Mouse (Mus musculus): ENCODE measurements at regions not wholly inside any gene's neighbourhood (a gene's known extent, or its start where the extent isn't known, plus 50 kb on each side); places are given as distances from the start of the nearest gene placed in this dataset.

DNA sequence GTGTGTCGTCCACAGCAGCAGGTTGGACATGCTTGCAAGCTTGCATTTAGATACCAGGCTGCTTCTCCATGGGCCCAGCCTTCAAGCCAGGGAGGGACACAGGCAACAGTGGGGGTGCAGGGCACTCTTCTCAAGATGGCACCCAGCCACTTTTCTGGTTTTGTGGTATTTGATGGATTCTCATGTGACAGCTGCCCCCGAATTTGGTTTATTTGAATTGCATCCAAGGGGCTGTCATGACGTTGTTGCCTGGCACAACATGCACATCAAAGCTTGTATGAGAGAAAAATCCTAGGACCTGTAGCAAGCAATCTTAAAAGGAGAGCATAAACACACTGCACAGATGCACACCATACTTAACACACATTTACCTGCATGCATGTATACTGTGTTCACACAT is 108.3 kb upstream of the Gli2 start:
- no peak overlapping the region for H3K27ac ChIP-seq
- no peak overlapping the region for H3K4me3 ChIP-seq
- no peak for DNase-seq (ENCODE audit: low spot score)
- 0 out of 2 replicates have a peak, but pooled peaks cover 2% of the 10 kb centered on the region for H3K9me3 ChIP-seq
- H3K36me3 ChIP-seq = no peaks in the 10 kb centered on the region
- WGBS = 85% methylated on average over 3 of the region's 3 CpGs
- H3K4me1 ChIP-seq (replicated peaks) = peaks cover 5% of the 10 kb centered on the region; the same call in 1 of the 2 replicates
- H3K27me3 ChIP-seq (ENCODE audit: insufficient read depth, poor library complexity, severe bottlenecking) = no peaks in the 10 kb centered on the region

DNA sequence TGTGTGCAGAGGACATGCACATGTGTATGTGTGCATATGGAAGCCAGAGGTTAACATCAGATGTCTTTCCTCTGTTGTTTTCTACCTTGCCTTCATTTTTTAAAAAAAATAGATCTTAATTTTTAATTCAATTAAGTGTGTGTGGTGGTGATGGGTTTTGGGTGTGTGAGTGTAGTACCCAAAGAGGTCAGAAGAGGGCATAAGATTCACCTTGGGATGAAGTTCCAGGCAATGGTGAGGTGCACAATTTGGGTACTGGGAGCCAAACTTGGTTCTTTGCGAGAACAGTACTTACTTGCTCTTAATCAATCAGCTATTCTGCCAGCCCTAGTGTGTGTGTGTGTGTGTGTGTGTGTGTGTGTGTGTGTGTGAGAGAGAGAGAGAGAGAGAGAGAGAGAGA is 106.9 kb upstream of the Gli2 start:
- H3K4me3 ChIP-seq = no peak overlapping the region
- no peaks in the 10 kb centered on the region for H3K27me3 ChIP-seq (ENCODE audit: insufficient read depth, poor library complexity, severe bottlenecking)
- DNase-seq (ENCODE audit: low spot score) = no peak
- no peaks in the 10 kb centered on the region for H3K36me3 ChIP-seq
- peaks cover 5% of the 10 kb centered on the region; the same call in 1 of the 2 replicates for H3K4me1 ChIP-seq (replicated peaks)
- WGBS = 100% methylated on average over 1 of the region's 1 CpGs
- no peak overlapping the region for H3K27ac ChIP-seq
- 0 out of 2 replicates have a peak, but pooled peaks cover 2% of the 10 kb centered on the region for H3K9me3 ChIP-seq

DNA sequence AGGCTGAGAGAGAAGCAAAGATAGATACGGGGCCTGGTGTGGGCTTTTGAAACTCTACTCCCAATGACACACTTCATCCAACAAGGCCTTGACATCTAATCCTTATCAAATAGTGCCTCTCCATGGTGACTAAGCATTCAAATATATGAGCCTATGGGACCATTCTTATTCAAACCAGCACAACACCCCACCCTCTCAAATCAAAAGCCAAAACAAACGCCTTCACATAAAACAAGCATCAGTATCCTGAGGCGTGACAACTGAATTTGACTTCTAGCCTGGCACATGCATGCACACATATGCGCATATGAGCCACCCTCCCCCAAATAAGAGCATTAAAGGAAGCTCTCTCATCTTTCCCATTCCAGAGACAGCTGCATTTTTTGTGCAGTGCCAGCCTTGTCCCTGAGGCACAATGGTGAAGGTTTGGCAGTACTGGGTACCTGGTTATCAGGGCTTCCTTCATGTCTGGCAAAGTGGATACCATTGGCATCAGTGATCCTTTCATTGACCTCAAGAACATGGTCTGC is 103.8 kb upstream of the Gli2 start:
- 87% methylated on average over 4 of the region's 4 CpGs for WGBS
- Histone ChIP-seq H3K27me3 (ENCODE audit: insufficient read depth, poor library complexity, severe bottlenecking) (no peaks in the 10 kb centered on the region), H3K4me3 (no peak overlapping the region), H3K9me3 (0 out of 2 replicates have a peak, but pooled peaks cover 2% of the 10 kb centered on the region), H3K36me3 (no peaks in the 10 kb centered on the region), H3K27ac (no peak overlapping the region), H3K4me1 (replicated peaks) (no peaks in the 10 kb centered on the region)
- no peak for DNase-seq (ENCODE audit: low spot score)

DNA sequence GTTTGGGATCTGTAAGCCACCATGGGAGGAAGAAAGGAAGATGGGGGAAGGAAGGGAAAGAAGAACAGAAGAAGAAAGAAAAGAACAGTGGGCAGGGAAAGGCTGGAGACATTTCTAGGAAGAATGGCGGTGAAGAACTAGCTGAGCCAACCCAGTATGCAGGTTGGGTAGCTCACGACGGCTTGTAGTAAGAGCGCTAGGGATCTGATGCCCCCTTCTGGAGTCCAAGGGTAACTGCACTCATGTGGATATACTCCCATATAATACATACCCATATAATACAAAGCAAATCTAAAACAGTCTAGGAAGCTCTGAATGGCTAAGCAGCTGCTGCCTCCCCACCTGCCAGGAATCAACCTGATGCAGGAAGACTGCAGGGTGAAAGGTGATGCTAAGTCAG is 100.2 kb upstream of the Gli2 start:
- no peaks in the 10 kb centered on the region for H3K9me3 ChIP-seq
- no peak overlapping the region for H3K4me3 ChIP-seq
- H3K36me3 ChIP-seq = no peaks in the 10 kb centered on the region
- no peak overlapping the region for H3K27ac ChIP-seq
- WGBS = 96% methylated on average over 4 of the region's 4 CpGs
- H3K27me3 ChIP-seq (ENCODE audit: insufficient read depth, poor library complexity, severe bottlenecking) = no peaks in the 10 kb centered on the region
- DNase-seq (ENCODE audit: low spot score) = no peak
- no peaks in the 10 kb centered on the region for H3K4me1 ChIP-seq (replicated peaks)

DNA sequence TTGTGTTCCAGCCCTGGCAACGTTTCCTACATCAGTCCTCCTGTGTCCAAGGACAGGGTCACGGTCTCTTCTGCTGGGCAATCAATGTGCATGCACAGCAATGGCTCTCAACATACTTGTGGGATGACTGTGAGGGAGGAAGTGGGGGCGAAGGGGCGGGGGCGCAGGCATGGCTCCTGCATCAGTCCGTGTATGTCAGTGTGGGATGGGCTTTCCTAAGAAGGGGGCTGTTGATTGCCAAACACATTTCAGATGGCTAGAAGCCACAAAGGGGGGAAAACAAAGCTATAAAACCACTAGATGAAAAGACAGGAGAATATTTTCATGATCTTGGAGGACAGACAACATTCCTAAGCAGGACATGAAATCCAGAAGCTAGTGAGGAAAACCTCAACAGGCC is 99.4 kb upstream of the Gli2 start:
- 92% methylated on average over 6 of the region's 6 CpGs for WGBS
- Histone ChIP-seq H3K27me3 (ENCODE audit: insufficient read depth, poor library complexity, severe bottlenecking) (no peaks in the 10 kb centered on the region), H3K4me1 (replicated peaks) (no peaks in the 10 kb centered on the region), H3K36me3 (no peaks in the 10 kb centered on the region), H3K4me3 (no peak overlapping the region), H3K9me3 (no peaks in the 10 kb centered on the region), H3K27ac (no peak overlapping the region)
- DNase-seq (ENCODE audit: low spot score) = no peak

DNA sequence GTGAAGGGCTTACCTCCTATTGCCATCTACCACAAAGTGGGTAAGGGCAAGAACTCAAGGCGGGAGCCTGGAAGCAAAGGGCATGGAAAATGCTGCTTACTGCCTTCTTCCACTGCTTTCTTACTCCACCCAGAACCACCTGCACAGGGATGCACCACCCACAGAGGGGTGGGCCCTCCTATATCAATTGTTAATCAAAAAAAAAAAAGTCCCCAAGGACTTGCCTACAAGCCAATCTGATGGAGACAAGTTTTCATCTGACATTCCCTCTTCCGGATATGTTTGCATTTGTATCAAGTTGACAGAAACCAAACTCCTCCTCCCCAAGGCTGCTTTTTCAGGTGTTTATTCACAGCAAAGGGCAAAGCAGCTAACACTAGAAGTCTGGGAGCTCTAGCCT is 94.1 kb upstream of the Gli2 start:
- Histone ChIP-seq H3K36me3 (no peaks in the 10 kb centered on the region), H3K4me3 (no peak overlapping the region), H3K27ac (no peak overlapping the region), H3K9me3 (no peaks in the 10 kb centered on the region), H3K27me3 (ENCODE audit: insufficient read depth, poor library complexity, severe bottlenecking) (no peaks in the 10 kb centered on the region; the same call in 1 of the 2 replicates), H3K4me1 (replicated peaks) (peaks cover 11% of the 10 kb centered on the region)
- no peak for DNase-seq (ENCODE audit: low spot score)
- 90% methylated on average over 2 of the region's 2 CpGs for WGBS

DNA sequence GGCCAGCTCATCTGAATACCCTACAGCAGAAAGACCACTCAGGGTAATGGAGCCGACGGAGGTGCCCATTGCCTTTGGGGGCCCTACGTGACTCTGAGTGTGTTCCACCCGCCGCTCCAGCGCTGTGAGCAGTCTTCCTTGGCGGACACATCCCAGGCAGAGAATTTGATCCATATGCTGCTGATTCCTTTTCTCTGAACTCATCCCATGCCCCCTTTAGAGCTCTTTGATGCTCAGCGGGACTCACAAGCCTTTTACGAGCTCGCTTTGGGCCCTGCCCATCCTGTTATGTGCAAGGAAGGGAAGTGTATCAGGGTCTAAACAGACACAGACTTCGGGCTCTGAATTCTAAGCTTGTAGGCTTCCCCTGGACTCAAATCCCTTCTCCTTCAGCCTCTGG is 90.4 kb upstream of the Gli2 start:
- Histone ChIP-seq H3K9me3 (no peaks in the 10 kb centered on the region), H3K36me3 (no peaks in the 10 kb centered on the region), H3K27ac (peak overlapping the region; percentile 16; the same call in 1 of the 2 replicates), H3K4me1 (replicated peaks) (peaks cover 11% of the 10 kb centered on the region), H3K4me3 (no peak overlapping the region), H3K27me3 (ENCODE audit: insufficient read depth, poor library complexity, severe bottlenecking) (no peaks in the 10 kb centered on the region; the same call in 1 of the 2 replicates)
- 54% methylated on average over 11 of the region's 11 CpGs for WGBS
- no peak for DNase-seq (ENCODE audit: low spot score)

DNA sequence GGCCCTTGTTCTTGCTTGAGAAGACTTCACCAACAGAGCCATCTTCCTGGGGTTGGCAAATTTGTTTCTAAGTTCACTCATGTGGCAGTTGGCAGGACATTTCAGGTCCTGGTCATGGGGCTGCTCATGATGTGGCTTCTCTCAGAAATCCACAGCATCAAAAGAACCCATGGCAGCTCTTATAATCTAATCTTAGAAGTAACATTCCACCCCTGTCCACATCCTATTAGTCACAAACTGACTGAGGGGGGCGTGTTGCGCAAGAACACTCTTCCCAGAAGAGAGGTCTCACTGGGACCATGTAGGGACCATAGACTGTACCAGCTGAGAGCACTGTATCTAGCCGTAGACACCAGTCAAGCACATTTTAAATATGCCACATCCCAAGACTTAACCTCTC is 75.6 kb upstream of the Gli2 start:
- WGBS = 91% methylated on average over 3 of the region's 3 CpGs
- no peaks in the 10 kb centered on the region for H3K27me3 ChIP-seq (ENCODE audit: insufficient read depth, poor library complexity, severe bottlenecking)
- no peaks in the 10 kb centered on the region for H3K36me3 ChIP-seq
- no peaks in the 10 kb centered on the region for H3K9me3 ChIP-seq
- H3K27ac ChIP-seq = no peak overlapping the region
- H3K4me1 ChIP-seq (replicated peaks) = no peaks in the 10 kb centered on the region
- DNase-seq (ENCODE audit: low spot score) = no peak
- H3K4me3 ChIP-seq = no peak overlapping the region

DNA sequence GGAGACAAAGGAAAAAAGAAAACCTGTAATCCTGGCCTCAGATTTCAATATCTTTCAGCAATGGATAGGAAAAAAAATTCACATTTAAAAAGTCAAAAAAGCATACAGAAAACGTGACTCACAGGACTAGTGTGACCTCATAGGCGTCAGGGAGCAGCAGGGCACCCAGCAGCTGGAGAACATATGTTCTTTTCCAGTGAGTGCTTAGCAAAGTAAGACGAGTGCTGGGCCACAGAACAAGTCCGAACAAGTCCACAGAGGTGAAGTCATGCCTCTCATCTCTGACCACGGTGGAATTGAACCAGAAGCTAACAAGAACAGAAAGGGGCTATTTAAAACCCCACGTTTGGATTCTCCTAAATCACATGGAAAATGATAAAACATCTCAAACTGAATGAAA is 72.1 kb upstream of the Gli2 start:
- WGBS = 59% methylated on average over 6 of the region's 6 CpGs
- no peak for DNase-seq (ENCODE audit: low spot score)
- H3K27ac ChIP-seq = no peak overlapping the region

DNA sequence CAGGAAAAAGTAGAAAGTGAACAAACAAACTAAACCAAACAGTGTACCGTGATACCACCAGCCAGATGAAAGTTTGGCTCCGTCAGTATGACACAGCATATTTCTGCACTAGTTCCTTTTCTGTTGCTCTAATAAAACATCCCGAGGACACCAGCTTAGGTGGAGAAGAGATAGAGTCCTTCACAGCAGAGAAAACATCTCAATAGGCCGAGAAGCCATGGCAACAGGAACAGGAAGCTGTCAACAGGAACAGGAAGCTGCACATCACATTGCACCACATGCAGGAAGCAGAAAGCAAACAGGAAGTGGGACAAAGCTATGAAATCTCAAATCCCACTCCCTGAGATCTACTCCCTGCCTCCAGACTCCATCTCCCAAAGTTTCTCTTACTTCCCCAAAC is 71.4 kb upstream of the Gli2 start:
- 0 out of 2 replicates have a peak, but pooled peaks cover 4% of the 10 kb centered on the region for H3K4me1 ChIP-seq (replicated peaks)
- no peak overlapping the region for H3K4me3 ChIP-seq
- no peak for DNase-seq (ENCODE audit: low spot score)
- whole genome bisulfite sequencing = 86% methylated on average over 4 of the region's 4 CpGs
- no peaks in the 10 kb centered on the region for H3K27me3 ChIP-seq (ENCODE audit: insufficient read depth, poor library complexity, severe bottlenecking)
- H3K36me3 ChIP-seq = no peaks in the 10 kb centered on the region
- no peak overlapping the region for H3K27ac ChIP-seq
- H3K9me3 ChIP-seq = no peaks in the 10 kb centered on the region

More for the DNA sequence above, 72.1 kb upstream of the Gli2 start:
- H3K9me3 ChIP-seq = no peaks in the 10 kb centered on the region
- 0 out of 2 replicates have a peak, but pooled peaks cover 4% of the 10 kb centered on the region for H3K4me1 ChIP-seq (replicated peaks)
- H3K4me3 ChIP-seq = no peak overlapping the region
- no peaks in the 10 kb centered on the region for H3K27me3 ChIP-seq (ENCODE audit: insufficient read depth, poor library complexity, severe bottlenecking)
- H3K36me3 ChIP-seq = no peaks in the 10 kb centered on the region

DNA sequence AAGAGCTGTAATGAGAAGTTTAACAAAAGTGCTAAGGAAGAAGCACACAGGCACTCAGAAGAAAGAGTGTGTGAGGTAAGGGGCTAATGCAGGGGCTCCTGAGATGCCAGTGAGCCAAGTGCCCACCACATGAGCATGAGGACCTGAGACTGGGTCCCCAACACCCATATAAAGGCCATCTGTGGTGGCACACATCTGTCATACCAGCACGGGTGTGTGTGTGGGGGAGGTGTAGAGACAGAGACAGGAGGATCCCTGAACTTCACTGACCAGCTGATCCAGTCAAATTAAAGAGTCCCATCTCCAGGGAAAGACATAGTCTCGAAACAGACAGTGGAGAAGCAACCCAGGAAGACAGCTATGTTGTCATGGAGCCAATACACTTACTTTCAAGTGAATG is 70.6 kb upstream of the Gli2 start:
- DNase-seq (ENCODE audit: low spot score) = no peak
- Histone ChIP-seq H3K4me1 (replicated peaks) (0 out of 2 replicates have a peak, but pooled peaks cover 4% of the 10 kb centered on the region), H3K27ac (0 out of 2 replicates have a peak overlapping the region, but pooled peaks have one; percentile 13), H3K36me3 (no peaks in the 10 kb centered on the region), H3K9me3 (no peaks in the 10 kb centered on the region), H3K4me3 (no peak overlapping the region), H3K27me3 (ENCODE audit: insufficient read depth, poor library complexity, severe bottlenecking) (no peaks in the 10 kb centered on the region)
- 83% methylated on average over 2 of the region's 2 CpGs for WGBS

DNA sequence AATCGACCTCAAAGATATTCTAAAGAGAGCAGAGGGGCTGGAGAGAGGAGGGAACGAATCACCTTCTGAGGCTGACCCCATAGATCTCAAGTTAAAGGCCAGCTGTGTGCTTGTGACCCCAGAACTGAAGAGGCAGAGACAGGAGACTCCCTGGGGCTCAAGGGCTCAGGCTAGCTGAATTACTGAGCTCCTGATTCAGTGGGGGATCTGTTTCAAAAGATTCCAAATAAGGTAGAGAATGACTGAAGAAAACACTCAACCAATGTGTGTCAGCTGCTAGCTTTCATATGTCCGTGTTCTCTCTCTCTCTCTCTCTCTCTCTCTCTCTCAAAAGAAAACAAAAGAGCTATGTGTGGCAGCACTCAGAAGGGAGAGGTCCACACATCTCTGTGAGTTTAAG is 70.0 kb upstream of the Gli2 start:
- H3K36me3 ChIP-seq = no peaks in the 10 kb centered on the region
- DNase-seq (ENCODE audit: low spot score) = no peak
- no peaks in the 10 kb centered on the region for H3K27me3 ChIP-seq (ENCODE audit: insufficient read depth, poor library complexity, severe bottlenecking)
- H3K4me3 ChIP-seq = no peak overlapping the region
- H3K9me3 ChIP-seq = no peaks in the 10 kb centered on the region
- no peak overlapping the region for H3K27ac ChIP-seq
- H3K4me1 ChIP-seq (replicated peaks) = 0 out of 2 replicates have a peak, but pooled peaks cover 4% of the 10 kb centered on the region
- WGBS = 37% methylated on average over 3 of the region's 3 CpGs

DNA sequence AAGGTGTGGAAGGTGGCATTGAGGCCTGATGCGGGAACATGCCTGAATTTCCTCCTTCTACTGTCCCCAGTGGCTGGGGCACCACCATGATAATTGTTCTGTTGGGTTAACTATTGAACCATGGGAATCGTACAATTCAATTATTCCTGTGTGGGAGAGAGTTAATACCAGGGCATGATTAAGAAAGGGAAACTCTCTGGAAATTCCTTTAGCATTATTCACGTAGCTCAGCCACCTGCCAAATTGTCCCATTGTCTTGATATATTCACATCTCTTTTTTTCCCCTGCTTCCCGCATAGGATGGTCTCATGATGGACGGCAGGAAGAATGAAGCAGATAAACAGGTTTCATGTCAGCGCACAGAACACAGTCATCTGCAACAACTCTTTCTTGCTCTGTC is 69.6 kb upstream of the Gli2 start:
- no peak for DNase-seq (ENCODE audit: low spot score)
- Histone ChIP-seq H3K36me3 (no peaks in the 10 kb centered on the region), H3K27me3 (ENCODE audit: insufficient read depth, poor library complexity, severe bottlenecking) (no peaks in the 10 kb centered on the region), H3K27ac (no peak overlapping the region), H3K4me1 (replicated peaks) (0 out of 2 replicates have a peak, but pooled peaks cover 4% of the 10 kb centered on the region), H3K4me3 (no peak overlapping the region), H3K9me3 (no peaks in the 10 kb centered on the region)
- WGBS = 73% methylated on average over 6 of the region's 6 CpGs

Measured in hindbrain, embryonic 10.5 days (tissue).